Mouse (Mus musculus) adrenal gland, postnatal 10 days (tissue): ENCODE measurements around the gene Lrrc8d. TPM values are rescaled to one million over a fixed set of nuclear protein-coding genes. Genes with fewer than 3 reads are reported as not detected.
A peak's percentile ranks its signal among the peaks of the same experiment; 100 is the strongest.

ENCODE experiments used
- DNase-seq: peaks from one replicate; pipeline ENCODE4 v3.0.0; 2021; ENCODE audit warnings: mixed read lengths
- total RNA-seq, 2 experiments: library from RNA; stranded (reverse); gene quantifications; 2 replicates each; pipeline ENCODE4 v1.2.3; 2021

Gene Lrrc8d
- total RNA-seq, 2 experiments from 2014 or later: 61.3 to 77.2 TPM

DNA sequence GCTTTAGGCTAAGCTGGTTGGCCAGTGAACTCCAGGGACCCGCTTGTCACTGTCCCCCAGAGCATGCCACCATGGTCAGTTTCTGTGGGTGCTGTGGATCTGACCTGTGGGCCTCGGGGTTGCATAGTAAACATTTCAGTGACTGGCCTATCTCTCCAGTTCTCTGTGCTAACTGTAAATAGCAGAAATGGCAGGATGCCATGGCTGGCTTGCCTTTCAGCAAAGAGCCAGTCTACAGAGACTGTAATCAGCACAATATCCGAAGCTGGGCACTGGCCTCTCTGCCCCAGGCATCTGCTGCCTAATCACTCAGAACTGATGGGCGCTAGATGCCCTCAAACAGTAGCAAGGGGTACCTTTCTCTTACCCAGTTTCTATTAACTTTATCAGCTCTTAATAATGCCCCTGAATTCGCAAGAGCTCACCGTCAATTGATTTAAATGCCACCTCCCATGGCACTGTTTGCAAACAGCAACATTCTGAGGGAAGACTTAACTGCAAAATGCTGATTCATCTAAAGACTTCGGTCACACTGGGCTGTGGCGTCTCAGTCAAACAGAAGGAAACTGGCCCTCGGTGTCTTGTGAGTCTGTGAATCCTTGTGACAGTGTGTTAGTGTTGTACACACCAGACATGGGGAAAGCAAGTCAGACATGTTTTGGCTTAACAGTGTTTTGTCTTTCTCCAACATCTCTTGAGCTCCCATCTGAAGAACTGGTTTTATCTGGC lies 117.6 kb downstream of the Lrrc8d start:
- peak; percentile 68 for DNase-seq

DNA sequence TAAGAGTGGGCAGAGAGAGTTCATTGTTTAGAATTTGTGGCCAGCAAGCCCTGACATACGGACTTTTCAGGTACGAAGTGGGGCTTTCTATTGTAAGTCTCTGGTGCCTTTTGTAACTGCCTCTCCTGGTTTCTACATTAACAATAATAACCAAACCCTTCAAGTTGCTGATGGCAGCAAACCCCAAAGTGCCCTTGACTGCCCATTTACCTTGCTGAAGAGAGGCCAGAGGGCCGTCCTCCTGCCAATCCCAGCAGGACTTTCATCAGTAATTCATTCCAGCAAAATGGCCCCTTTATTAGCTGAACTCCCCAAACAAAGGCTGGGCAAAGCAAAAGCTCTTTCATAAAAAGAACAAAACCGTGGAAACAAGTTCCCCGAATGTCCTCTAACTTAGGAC lies 118.6 kb downstream of the Lrrc8d start:
- DNase-seq: no peak

DNA sequence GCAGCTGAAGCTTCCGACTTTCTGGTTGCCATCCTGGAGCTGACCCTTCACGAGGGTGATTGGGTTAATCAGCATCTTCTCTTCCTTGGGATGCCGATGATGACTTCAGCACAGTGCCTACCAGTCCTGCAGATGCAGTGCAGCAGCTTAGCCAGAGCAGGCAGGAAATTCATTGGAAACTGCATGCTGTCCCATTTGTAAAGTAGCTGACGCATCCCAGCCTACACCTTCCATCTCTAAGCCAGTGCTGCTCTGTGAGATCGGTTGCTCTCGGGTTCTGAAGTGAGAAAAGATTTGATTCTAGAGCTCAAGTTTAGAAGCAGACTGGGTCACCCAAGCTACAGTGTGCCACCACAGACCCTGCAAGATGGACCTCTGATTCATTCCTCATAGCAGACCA lies 121.6 kb downstream of the Lrrc8d start:
- DNase-seq: no peak

DNA sequence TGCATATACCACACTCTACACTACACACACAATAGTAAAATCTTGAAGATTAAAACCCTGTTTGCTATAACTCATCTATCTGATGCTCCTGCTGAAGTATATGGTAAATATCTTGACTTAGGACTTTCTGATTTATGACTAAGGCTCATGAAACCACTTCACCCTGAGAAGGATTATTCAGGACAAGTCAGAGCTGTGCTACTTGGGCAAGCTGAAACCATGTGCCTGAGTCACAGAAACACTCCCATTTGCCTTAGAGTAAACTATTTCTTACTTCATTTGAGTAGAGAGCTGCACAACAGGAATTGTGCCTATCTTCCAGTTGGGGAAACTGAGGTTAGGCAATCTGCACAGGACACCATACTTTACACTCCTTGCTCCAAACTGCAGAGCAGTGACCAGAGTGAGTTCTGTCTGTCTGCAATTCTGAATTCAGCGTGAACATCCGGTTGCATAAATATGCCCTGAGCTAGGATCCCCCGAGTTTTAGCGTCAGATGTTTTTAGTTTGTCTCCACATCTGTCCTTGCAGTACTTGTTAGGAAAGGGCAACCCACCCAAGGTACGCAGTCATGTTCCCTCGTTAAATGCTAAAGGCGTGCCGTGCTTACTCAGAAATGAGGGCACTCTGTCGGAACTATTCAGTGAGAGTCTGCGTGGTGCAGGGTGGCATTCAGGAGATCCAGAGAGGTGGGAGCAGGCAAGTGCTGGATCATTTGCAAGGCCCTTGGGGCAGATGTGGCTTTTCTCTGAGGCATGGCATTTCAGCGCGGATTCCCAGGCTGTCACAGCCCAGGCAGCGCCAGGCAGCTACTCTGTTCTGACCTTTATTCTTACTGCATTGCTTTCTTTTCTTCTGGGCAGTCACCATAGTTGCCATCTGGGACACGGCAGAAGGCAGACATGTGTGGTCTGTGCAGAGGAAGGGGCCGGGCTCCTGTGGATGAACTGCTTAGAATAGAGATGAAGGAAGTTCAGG lies 123.0 kb downstream of the Lrrc8d start:
- no peak for DNase-seq

DNA sequence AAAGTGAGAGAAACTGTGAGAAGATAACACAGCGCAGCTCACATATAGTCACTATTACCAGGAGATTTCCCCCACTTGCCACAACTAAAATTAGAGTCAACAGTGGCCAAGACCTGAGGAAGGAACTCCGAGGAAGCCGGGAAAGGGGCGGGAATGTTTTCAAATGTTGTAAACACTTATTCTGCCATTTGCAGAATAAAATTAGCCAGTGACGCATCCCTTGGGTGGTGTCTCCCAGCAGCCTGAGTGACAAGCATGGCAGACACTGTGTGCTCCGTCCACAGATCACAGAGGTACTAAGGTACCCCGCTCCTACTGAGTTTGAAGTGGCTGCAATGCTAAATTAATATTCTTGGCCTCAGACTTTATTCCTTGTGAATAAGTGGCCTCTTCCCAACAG lies 124.5 kb downstream of the Lrrc8d start:
- no peak for DNase-seq

DNA sequence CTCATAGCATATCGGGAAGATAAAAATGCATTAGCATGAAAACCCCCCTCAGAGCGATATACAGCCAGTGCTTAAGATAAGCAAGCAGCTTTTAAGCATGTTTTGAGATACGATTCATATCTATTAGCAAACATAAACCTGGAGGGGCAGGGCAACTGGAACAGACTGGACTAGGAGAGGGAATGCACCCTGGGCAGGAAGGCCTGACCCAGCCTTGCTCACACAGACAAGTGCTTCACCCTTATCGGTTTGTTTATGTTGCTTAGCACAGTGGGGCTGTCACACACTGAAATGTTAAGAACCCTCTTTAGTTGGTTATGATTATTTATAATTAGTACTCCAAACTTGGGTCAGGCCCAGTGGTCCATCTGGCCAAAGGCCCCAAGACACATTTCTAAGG lies 125.1 kb downstream of the Lrrc8d start:
- no peak for DNase-seq

DNA sequence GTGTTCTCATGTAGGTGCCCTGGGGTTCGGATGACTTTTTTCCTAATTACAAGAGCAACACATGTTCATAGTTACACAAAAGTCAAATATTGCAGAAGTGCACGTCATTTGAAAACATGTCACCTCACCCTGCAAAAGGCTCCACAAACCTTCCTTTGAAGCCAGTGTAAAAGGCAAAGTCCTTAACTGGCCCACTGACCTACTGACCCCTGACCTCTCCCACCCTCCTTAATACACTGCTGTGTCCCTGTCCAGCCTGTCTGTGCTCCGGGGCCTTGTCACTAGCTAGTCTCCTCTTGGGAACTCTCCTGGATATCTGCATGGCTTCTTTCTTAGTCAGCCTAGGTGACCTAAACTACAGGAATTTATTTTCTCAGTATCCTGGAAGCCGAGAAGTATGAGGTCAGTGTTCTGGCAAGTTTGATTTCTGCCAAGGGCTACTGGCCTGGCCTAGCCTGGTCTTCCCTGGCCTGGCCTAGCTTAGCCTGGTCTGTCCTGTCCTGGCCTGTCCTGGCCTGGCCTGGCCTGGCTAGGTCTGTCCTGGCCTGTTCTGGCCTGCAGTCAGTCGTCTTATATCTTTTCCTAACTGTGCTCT lies 127.2 kb downstream of the Lrrc8d start:
- DNase-seq: no peak

DNA sequence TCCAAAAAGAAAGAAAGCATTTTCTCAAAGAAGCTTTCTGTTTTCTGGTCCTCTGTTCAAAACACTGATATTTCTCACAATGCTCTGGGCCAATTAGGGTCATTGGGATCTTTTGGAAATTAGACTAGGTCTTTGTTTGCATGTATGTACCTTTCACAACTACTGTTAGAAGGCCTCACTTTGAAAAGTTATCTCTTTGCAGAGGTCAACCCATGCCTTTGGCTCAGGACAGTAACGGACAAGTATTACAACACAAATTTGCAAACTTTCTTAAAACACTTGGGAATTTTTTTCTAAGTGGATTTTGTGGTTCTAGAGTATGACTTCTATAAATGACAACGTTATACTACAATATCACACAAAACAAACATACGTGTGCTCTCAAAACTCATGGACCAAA lies 128.3 kb downstream of the Lrrc8d start:
- no peak for DNase-seq

DNA sequence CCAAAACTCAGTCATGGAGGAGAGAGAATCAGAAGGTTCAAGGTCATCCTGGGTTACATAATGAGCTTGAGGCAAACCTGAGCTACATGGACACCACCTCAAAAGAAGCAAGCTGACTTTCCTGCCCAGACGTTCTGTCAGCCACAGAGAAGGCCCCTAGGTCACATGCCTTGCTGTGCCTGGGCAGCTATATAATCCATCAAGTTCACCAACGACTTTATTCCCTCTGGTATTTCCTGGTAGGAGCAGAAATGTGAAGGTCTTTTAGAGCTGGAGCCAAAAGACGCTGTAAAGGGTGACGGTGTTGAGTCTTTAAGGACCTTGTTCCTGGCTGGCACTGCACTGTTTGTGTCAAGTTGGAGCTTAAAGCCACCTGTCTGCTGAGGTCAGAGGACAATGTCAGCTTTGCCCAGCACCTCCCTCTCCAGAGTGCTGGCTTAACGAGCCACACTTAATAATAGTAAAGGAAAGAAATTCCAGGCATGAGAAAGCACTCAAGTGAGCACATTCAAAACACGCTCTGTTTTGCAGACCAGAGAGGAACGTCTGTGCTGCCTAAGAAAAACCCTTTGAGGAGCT lies 129.3 kb downstream of the Lrrc8d start:
- DNase-seq: peak; percentile 40

DNA sequence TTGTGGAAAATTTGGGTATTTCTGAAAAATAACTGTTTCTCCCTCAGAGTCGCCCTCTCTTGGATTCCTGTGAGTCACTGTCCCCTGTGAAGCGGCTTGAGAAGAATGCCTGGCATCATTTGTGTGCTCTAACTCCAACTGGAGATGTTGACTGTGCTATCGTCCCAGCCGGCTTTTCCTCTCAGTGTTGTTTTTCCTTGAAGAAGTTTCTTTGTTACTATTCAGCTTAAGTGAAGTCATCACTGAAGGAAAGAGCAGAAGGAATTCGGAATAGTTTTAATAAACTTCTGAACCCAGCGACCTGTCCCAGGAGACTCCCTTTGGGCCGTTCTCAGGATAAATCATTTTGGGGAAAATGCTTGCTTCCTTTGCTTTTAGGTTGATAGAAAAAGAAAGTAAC lies 132.4 kb downstream of the Lrrc8d start:
- DNase-seq: no peak

DNA sequence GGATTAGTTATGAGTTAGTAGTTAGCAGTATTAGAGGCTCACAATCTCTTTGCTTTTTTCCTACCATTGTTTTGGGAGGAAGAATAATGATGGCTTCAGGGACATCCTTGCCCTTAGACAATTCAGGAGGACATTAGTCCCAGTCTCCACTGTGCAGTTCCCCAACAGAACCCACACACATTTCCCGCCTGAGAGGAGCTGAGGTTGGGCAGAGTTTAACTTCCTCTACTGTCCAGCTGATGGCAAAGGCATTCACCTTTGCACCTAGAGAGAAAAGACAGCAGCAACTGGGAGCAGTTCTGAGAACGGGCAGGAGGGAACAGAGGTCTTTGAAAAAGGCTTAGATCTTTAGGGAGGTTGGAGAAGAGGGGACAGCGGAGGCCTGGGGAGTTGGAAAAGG lies 134.2 kb downstream of the Lrrc8d start:
- DNase-seq: no peak

DNA sequence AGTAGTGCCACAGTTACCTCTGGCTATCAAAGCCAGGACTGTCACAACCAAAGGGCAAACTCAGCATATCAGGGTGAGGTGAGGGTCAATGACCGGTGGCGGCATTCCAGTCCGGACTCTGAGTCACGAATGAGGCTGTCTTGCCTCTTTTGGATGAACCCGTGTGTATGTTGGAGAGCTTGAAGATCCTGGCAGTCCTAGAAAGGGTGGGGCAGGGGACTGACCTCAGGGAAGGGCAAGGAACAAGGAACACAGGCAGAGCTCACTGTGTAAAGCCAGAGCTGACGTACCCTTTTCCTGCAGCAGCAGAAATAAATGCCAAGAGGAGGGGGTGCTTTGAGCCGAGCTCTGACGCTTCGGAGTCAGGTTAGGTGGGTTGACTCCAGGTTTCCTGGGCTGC lies 136.2 kb downstream of the Lrrc8d start:
- DNase-seq: peak; percentile 84

DNA sequence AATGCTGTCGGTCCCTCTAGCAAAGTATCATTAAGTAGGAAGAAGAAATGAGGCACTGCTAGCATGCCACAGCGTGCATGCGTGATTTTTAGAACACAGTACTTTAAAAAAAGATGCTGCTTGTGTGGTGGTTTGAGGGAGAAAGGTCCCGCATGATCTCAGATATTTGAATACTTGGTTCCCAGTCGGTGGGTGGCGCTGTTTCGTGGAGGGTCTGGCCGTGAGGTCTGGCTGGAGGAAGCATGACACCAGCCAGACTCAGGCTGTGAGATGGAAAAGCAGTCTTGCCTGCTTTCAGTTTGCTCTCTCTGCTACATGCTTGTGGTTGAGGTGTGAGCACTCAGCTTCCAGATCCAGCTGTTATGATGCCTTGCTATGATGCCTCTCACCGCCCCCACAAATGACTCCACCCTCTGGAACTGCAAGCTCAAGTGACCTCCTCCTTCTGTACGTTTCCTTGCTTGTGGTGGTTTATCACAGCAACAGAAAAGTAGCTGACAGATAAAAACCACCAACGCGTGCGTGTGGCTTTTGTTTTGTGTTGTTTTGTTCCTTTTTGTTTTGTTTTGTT lies 140.1 kb downstream of the Lrrc8d start:
- DNase-seq: no peak

DNA sequence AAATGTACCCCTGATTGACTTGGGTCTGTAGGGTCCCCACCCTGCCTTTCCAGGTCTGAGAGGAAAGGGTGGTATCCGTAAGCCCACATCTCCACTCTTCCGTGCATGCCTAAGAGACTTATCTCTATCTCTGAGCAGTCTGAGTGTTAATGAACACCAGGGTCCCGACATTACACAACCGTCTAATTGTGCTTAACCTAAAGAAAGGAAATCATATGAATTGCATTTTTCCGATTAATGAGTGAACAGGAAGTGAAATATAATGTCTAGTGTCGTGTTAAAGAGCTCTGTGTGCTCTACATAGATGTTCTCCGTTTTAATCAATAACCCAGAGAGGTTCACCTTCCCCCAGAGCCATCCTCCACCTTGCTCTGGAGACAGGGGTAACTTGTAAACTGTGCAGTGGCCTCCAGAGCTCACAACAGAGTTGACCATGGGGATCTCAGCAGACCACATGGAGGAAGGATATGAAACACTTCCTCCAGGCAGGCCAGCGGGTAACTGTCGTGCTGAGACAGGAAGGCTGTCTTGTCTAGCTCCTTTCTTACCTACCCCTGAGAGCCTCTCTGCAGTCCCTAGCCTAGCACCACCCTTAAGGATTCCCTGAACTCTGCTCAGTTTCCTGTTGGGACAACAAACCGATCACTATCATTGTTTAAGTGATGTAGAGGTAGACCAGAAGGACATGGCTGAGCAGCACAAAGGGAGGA lies 144.4 kb downstream of the Lrrc8d start:
- no peak for DNase-seq

DNA sequence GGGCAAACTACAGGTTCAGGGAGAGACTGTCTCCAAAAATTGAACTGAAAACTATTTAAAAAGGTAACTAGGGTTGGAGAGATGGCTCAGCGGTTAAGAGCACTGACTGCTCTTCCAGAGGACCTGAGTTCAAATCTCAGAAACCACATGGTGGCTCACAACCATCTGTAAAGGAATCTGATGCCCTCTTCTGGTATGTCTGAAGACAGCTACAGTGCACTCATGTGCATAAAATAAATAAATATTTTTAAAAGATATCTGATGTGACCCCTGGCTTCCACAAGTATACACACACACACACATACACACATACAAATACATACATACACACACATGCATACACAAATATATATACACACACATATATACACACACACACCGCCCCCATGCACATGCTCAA lies 145.3 kb downstream of the Lrrc8d start:
- no peak for DNase-seq

DNA sequence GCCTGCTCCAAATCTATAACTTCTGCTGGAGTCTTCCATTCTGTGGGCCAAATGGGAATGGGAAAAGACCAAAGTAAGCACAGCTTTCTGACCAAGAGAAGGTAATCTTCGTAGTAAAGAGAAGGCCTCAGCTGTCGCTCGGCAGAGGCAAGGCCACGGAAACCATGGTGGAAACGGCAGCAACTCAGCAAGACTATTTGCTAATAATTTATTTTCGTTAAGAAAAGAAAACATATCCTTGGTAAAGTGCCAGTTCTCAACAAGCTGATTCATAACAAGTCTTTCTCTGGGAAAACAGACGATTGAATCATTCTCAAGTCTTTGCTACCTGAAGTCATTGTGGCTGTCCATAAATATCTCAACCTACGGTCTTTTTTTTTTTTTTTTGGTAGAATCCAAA lies 148.0 kb downstream of the Lrrc8d start:
- no peak for DNase-seq

DNA sequence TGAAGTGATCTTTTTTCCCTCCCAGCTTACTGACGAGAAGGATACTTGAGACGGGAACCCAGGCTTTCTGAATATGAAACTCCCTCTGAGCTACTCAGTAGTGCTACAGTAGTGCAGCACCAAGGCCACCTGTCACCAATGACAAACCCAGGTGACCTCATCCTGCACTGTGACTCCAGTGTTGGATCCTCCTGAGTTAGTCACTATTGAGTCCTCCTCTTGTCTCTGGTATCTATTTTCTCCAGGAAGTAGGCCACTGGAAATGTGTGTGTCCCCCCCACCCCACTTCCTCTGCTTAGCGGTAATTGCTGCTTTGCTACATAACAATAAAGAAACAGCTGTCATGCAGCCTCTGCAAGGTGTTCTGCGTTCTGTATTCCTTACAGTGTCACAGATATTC lies 149.5 kb downstream of the Lrrc8d start:
- peak; percentile 43 for DNase-seq

DNA sequence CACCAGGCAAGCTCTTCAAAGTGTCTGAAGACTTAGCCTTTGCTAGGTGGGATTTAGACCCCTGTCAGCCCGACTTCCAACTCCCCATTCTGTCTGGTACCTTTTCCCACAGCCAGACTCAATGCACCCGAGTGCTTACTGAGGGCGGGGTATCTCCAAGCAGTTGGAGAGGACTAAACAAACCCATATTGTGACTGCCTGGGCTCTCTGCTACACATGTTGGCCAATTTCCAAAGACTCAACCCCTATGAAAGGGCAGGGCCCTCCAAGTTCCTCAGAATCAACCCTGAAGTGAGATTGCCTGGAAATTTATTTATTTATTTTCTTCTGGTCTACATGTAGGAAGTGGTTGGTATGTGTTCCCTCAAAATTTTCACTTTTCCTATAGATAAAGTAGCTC lies 149.9 kb downstream of the Lrrc8d start:
- no peak for DNase-seq

DNA sequence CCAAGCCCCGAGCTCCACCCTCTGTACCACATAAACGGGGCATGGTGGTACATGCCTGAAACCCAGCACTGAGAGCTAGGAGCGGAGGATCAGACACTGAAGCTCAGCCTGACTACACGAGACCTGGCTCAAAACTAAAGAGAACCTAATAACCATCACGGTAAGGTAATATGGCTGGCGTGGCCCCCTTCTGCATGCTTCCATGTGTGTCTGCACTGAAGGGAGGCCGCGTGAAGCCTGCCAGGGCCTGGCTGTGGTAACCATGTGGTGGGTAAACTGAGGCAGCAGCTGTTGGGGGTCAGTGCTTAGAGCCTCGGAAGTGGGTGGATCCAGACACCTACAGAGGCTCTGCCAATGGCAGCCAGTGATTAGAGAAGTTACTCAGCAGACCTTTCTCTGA lies 153.5 kb downstream of the Lrrc8d start:
- DNase-seq: no peak

DNA sequence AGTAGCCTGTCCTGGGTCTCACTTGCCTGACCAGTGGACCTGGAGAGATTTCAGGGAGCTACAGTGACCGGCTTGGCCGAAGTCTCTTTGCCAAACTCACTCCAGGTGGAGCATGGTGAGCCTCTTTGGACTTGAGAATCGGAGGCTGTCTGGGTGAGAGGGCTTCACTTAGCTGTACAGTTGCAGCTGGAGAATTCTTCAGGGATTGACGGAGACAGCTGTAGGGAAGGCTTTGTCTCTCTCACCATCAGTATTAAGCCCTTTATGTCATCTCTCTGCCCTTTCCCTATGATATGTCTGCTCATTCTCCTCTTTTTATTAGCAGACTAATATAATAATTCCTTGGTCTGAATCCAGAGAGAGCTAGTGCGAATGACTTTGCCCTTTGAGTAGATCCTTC lies 157.7 kb downstream of the Lrrc8d start:
- no peak for DNase-seq

DNA sequence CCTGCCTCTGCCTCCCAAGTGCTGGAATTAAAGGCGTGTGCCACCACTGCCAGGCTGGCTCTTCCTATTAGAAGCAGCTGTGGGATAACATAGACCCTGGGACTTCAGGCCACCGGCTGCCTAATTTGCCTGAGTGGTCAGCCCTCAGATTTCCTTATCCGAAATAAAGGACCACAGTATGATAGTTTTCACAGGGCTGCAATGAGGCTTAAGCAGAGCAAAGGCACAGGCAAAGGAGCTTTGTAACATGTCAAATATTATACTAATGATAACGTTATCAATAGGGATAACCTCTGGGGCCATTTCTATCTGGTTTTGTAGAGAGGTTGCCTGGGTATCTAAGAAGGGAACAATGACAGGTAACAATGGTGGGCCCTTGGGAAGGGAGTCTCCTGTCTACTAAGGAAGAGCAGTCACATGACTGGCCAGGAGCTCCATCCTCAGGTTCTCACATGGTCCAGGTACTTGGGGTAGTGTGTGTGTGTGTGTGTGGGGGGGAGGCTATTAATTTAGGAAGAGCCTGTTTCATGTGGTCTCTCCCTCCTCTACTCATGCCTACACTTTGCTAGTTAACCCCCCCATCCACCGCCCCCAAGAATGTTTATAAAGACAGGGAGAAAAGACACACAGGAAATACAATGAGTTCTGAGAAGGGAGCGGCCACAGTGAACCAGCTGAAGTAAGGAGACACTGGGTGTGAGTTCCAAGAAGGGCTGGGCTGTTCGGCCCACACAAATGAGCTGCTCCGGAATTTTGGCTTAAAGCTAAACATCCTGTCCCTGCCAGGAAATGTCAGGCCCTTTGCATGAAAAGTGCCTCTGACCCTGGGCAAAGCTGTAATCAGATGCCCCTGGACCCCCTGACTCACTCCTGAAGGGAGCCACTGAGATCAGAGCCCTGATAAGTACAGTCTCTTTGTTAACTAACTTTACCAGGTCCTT lies 159.3 kb downstream of the Lrrc8d start:
- DNase-seq: peak; percentile 68
